Mouse (Mus musculus) lung, postnatal 25 days (tissue): Measurements from ENCODE around the gene Carmil1.

ENCODE experiments used
- DNase-seq: peaks from one replicate; pipeline ENCODE4 v3.0.0; 2022; ENCODE audit warnings: low spot score

Carmil1 gene

DNA sequence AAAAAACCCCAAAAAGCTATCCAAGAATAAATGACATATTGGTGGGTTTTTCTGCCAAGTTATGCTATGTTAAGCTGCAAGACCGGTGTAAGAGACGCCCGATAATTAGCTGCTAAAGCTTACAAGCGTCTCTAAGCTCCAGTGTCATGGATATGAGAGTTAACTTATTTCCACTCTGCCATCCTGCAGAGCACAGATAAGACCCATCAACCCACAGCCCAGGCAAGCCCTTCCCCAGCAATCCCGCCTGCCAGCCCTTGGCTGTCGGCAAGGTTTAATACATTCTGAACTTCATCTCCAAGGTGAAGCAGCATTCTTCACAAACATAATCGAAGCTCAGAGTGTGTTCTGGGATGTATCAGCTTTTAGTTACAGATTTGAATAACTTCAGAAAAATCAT lies 240.4 kb downstream of the Carmil1 start:
- no peak for DNase-seq

DNA sequence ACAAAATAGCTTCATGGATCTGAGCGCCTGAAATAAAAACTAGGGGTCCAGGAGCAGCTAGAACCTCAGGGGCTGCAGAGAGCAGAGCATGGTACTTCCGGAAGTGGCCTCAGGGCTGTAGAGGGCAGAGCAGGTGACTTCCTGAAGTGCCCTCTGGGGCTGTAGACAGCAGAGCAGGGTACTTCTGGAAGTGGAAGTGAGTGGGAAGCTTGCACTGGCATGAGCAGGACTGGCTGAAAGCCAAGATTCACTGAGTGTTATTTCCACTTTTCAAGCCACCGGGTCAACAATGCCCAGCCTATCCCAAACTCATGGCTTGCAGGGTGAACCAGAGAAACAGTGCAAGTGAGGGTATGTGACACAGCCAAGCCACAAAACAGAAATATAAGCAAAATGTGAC lies 243.1 kb downstream of the Carmil1 start:
- peak; percentile 74 for DNase-seq

DNA sequence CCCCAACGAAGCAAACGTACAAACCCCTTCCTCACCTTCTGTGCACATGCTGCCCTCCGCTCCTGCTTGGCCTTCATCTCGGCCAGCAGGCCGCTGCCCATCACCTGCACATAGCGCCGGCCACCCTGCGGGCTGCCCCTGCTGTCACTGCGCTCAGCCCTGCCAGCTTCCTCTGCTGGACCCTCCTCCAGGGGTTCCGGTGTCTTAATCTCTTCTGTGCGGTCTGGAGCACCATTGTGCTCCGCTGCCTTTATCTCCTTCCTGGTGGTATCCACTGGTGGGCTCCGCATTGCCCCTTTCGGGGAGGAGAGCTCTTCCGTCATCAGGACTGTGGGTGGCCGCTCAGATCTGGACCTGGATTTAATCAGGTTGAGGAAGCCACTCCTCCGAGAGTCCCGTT lies 244.4 kb downstream of the Carmil1 start:
- no peak for DNase-seq

DNA sequence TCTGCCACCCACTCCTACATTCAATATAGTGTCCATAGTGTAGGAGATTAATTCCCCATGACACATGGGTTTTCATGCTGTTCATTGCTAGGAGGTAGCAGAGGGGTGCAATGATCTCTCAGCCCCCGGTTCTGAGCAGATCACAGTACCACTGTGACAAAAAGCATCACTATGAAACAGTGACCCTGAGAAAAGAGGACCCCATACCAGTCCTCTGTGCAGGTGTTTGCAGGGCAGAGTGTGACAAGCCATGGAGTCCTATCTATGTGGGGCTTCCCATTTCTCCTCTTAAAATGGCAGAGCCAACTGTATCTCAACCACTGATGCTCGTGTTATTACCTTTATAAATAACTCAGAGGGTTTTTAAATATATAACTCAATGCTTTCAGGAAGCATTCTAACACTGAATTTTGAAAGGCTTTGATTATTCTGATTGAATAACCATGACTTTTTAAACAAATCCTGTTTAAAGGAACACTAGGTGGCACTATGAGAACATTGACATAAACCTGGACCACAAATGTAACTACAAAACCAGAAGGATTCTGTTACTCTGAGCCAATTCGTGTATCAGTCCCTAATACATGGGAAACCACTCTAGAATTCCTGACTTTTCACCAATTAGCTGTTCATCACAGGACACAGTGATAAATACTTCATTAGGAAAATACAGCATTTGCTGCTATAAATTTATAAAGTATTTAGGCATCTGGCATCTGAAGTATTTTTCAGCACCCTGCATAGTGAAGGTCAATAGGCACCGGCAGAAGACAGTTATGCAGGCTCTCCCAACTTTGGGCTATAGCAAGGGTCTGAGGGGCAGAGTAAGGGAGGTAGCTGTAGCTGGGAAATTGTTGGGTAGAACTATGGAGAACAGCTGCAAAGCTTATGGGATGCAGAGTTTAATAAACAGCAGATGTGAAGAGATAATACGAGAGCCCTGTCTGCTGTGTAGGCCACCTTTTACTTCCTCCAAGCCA lies 253.1 kb downstream of the Carmil1 start:
- no peak for DNase-seq

DNA sequence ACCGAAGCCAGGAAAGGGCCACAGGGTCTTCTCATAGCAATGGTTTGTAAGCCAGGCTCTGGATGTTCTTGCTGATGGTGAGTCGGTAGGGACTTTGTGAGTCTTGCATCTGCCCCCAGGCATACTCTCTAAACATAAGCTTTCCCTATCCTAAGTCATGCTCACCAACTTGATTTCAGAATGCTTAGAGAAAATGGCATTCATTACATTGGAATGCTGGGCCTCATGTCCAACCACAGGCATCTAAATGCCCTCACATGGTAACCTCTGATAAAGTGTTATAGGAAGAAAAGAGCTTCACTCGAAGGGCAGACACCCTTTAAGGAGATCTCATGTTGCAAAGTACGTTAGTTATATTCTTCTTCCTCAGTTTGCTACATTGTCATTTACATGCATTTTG lies 262.1 kb downstream of the Carmil1 start:
- no peak for DNase-seq

DNA sequence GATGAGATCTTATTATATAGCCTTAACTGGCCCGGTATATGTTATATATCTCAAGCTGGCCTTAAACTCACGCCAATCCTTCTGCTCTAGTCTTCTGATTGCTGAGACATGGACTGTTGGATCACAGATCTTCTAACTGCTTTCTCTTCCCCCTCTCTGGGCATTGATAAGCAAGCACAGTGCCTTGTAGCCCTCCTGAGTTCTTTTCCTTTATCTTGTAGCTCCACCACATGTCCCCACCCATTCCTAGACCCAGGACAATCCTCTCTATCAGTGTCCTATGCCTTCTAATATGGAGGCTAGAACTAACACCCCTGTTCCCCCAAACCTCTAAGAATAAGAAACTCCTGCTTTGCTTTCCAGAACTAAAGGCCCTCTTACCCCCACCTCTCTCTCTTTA lies 275.1 kb downstream of the Carmil1 start:
- DNase-seq, result no peak

DNA sequence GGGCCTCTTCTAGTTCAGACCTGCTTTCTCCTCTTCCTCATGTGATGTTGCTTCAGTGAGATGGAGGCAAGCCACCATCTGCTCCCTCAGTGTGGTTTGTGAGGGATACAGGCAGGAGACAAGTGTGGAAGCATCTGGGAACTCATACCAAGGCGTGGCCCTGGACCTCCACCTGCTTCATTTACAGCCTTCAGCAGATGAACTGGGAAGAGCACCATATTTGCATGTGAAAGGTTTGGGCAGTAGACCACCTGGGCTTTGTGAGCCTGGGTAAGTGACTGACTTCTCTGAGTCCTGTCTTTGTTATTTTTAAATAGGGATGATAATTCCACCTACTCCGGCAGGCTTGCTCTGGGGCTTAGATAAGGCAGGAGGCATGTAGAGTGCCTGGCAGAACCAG lies 278.8 kb downstream of the Carmil1 start:
- no peak for DNase-seq

DNA sequence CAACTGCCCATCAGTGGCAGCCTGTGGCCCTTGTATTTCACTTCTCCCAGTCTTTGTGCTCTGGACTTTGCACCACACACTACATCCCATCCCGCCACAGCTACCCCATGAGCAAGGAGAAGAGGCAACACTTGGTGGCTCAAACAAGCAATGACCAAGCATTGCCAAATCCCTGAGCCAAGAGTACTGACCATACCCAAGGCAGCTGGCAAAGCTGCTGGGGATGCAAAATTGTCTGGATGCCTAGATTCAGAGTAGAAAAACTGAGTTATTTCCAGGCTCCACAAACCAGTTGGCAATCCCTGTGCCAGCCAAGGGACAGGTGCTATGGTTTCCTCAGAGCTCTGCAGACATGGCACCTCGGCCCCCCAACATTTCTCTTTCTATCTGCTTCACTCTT lies 279.5 kb downstream of the Carmil1 start:
- no peak for DNase-seq

DNA sequence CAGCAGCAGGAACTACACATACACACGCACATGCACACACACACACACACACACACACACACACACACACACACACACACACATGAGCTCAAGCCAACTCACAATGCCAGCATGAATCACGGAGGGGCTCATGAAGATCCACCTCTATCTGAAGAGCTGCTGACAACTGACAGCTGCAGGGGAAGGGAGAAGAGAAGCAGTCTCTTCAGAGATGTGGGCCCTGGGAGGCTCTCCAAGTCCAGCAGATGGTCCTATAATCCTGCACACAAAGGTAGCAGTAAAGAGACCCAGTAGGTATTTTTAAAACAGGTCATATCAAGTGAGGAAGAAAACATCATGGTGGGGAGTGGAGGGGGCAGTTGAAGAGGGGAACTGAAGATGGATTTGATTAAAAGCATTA lies 281.8 kb downstream of the Carmil1 start:
- no peak for DNase-seq

DNA sequence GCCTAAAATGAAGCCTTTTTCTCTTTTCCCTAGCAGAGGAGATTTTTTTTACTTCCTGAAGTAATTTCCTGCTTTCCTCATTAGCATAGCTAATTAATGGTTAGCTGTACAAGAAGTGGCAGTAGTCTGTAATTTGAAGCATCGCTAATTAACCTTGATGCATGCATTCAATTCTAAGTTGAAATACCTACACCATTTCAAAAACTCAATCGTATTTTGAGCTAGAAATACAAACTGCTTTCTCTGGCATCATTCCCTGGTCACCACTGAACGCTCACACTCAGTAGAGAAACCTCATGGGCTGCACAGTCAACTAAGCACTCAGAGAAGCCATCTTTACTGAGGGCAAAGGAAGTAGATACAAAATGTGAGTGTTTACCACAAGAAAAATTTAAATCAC lies 285.8 kb downstream of the Carmil1 start:
- no peak for DNase-seq

DNA sequence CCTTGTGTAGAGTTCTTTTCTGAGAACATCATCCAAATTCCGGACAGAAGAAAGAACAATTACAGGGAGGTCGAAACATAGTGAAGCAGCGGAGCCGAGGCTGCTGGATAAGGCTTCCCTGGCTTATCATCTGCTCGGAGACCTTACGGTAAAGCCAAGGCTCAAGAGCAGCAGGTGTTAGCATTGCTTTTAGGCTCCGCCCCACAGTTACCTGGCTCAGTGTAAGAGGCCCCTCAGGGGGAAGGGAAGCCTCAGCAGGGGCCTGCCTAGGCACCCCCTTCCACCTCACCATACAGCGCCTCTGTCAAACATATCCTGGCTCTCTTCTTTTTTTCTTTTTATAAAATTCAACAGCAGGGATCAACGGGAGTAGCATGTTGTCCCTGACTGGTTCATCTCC lies 286.6 kb downstream of the Carmil1 start:
- DNase-seq, result no peak

DNA sequence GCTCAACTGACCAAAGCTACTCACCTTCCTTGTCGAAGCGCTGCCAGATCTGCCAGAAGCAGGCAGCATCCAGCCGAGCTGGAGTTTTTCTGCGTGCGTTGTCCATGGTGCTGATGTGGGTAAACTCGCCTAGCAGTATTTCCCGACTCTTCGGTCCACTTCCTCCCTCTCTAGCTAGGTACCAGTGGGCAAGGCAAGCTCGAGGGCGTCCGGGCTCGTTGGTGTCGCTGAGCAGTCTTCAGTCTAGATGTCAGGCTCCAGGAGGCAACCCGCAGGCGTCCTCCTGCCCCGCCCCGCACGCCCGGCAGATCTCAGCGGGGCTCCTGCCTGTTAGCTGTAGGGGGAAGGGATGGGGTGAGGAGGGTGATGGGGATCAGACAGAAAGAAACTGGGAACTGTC lies 289.7 kb downstream of the Carmil1 start, which contains the start of gene Scgn:
Gene Scgn (minus strand): TSS at position 287 of the 400 bp plus-strand sequence.
- DNase-seq, result peak; percentile 29

DNA sequence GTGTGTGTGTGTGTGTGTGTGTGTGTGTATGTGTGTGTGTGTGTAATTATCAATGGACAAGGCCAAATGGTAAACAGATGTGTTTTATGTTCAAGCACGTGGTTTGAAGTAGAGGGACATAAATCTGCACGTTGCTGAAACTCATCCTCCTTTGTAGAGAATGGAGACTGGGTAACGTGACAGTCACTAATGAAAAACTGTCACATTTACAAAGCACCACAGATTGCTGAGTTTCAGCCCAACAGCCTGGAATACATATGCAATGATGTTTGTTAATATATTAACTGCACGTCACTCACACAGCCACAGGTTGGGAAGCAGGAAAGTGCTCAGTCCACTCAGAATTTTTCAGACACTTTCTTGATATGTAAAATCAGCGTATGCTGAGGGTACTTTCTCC lies 290.1 kb downstream of the Carmil1 start:
- no peak for DNase-seq

DNA sequence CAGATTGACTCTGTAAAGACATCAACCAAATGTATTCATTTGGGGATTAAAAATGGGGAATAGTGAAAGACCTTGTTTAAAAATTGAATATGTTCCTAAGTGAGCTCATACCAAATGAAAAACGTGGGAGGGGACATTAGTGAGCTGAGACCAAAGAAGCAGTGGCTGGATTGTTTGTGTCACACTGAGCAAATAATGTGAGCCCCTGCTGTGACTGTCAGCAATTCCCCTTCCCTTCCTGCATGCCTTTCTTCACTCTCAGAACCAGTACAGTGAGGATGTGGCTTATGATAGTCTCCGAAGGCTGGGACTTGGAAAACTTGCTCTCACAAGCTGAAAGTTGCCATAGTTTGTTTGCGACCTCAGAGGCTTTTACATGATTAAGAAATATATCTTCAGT lies 295.5 kb downstream of the Carmil1 start:
- DNase-seq, result no peak

DNA sequence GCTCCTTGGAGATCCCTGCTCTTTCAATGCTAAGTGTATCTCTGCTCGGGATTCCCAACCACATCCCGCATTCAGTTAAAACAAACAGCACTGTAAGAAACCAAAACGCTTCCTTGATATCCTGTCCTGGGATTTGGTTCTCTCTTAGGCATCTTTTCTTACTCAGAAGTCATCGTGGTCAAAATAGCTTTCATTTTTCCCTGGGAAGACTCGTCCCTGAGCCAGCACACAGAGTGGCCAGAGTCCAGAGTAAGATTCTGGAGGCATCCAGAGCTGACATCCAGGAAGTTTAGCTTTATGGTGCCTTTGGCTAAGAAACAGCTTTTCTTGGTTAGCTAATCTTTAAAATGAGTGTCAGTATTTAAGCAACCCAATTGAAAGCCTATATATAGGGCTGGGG lies 308.3 kb downstream of the Carmil1 start:
- no peak for DNase-seq

DNA sequence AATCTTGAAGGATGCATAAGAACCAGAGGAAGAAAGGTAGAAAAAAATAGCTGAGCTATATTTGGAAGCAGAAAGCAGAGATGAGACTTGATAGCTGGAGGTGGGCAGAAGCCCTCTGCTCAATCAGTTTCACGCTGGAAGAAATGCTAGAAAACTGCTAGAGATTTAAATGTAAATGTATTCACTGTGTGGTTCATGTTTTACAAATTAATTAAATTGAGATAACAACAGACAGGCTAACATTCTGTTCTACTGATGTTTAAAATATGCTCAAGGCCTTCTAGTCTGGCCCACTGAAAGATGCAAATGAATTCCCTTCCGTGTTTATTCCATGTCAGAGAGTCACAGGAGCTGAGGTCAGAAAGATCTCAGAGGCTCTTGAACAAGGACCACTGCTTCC lies 308.7 kb downstream of the Carmil1 start:
- DNase-seq, result no peak

DNA sequence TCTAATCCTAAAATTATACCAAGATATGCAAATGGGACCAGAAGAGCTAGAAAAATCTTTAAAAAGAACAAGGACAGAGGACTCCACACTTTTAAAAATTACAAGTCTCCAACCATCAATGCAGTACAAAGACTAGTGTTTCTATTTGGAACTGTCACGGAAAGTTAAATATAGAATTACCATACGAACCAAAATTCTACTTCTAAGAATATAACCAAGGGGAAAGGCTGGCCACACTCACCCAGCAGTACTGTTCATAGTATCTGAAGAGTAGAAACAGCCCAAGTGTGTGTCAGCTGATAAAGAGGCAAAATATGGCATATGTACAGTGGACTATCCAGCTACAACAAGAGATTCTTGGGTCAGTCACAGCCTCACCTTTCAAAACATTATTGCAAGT lies 315.7 kb downstream of the Carmil1 start:
- DNase-seq, result no peak
